Mouse (Mus musculus) left cerebral cortex, postnatal 25 days (tissue): ENCODE data around the gene Sec14l5. TPM values are rescaled to one million over a fixed set of nuclear protein-coding genes. Genes with fewer than 3 reads are reported as not detected.

Source experiments
- DNase-seq, 2 experiments: peaks; one replicate each; pipeline ENCODE4 v3.0.0; 2022; ENCODE audit warnings: low spot score in 2 of 2, mixed read lengths in 1 of 2
- intact Hi-C: fragments of 180-260 bp; cut with DNase I; formaldehyde crosslinking; loops from one replicate; pipeline ENCODE4 v1.15.1; 2025
- total RNA-seq, 2 experiments: library from RNA; stranded (reverse); gene quantifications; 2 replicates each; pipeline ENCODE4 v1.2.3; 2021

Gene Sec14l5
- total RNA-seq, 2 experiments from 2014 or later = 3.3 to 4.7 TPM

DNA sequence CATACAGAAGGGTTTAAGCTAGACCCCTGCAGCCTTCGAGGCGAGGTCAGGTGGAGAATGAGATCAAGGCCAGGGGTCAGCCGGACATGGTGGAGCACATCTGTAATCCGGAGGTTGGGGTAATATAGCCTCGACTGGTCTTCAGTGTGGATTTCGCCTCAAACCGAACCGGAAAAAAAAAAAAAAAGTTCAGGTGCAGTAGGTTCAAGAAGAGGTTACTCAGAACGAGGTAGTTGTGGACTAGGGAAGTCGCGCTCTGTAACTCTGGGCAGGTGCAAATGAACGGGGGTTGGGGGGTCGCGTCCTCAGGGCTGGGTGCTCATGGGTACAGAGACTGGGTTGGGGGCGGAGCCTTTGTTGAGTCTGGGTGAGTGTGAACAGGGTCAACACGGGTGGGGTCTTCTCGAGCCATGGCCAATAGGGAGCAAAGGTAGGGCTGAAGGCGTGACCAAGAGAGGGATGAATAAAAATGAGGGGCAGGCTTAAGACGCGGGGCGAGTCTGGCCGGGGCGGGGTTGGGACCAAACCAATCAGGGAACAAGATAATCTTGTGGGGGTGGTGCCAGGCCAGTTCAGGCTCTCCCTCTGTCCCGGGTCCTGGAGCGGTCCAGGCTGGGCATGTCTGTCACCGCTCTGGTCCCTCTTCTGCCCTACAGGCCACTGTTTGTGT lies 407 bp upstream of the Sec14l5 start:
- DNase-seq = peak in 1 of 2 experiments; percentile 44
- intact Hi-C loops = loop anchor here (5.0 kb wide), 3 partner anchors 74 to 169 kb away; no protein-coding TSS in a partner anchor

DNA sequence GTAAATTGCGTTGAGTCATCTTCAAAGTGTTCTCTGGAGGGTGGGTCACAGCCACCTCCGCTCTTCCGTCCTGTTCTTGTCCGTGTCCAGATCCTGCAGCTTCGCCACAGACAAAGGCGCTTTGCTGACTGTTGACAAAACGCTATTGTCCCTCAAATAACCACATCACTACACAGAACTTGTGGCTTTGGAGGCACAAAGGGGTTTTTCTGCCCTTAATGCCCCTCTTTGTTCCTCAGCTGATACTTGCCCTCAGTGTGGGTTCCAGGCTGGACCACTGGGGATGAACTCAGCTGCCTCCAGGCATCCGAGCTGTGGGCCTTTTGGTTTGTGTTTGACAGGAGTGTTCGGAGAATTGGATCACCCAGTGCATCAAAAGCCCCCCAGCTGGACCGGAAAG lies 3.6 kb downstream of the Sec14l5 start:
- intact Hi-C loops = no loop called here
- peak in 1 of 2 experiments; percentile 17 for DNase-seq

DNA sequence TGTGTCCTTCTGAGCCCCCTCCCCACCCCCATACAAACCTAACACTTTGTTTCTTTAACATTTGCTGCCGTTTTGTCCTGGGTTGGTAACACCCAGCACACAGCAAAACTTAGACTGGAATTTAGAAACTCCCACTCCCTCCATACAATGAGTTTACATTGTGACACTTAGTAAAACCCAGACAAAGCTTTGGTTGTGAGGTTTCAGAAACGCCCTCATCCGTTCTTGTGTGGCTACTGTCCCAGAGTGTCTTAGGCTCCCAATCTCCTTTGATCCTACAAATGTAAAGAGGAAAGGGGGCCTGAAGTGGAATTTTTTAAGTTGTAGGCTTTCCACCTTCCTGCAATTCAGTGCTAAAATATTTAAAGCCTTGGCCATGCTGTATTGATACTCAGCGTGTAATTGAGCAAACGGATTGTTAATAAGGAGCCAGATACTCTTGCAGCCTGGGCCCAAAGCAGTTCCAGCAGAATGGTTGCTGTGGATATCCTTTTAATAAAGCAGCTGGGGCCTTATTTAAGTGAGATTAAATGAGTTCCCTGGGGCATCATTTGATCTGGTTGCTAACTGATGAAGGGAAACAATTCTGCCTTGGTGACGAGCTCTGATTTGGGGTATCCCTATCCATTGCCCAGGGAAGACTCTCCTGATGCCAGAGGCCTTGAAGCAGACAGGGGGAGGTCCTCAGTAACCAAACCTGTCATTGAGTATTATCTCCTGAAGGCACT lies 6.6 kb downstream of the Sec14l5 start:
- intact Hi-C loops = no loop called here
- DNase-seq = no peak

DNA sequence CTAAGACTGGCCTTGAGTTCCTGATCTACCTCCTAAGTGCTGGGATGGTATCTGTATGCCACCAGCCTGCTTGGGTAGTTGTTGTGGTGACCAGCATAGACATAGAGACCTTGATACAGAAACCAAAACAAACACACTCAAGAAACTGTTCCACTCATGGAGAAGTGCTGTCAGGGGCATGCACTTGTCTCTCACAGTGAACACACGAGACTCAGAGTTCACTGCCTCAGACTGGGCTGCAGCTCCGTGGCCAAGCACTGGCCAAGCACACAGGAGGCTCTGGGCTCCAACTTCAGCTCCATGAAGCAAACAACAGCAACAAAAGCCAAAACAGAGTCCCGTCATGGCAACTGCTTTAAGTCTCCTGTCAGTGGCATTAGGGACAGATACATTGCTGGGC lies 8.1 kb downstream of the Sec14l5 start:
- DNase-seq = no peak
- intact Hi-C loops = no loop called here

DNA sequence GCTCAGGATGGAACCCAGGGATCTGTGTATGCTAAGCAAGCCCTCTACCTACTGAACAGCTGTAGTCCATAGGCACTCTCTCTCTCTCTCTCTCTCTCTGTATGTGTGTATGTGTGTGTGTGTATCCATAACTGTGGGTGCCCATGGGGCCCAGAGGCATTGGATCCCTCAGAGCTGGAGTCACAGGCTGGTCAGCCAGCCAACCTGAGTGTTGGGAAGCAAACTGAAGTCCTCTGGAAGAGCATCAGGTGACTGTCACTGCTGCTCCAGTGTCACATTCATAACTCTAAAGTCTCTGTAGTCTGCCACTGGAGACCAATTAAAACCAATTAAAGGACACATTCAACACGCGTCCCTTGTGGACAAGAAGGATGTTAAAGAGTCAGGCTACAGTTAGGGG lies 9.6 kb downstream of the Sec14l5 start:
- DNase-seq = no peak
- intact Hi-C loops = no loop called here

DNA sequence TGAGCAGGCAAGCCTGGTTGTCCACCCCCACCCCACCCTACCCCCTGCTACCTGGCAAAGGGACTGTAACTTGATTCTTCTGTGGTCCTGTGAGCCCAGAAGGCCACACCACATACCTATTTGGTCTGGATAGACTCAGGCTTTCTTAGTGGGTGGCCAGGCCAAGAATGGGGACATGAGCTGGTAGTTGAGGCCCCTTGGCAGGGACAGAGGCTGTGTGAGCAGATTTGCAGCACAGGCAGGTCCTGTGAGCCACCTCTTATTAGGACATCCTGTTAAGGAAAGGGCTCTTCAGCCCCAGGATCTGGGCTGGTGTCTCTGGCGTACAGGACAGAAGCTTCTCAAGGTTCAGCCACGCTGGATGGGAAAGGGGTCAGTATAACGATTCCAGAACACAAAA lies 10.2 kb downstream of the Sec14l5 start:
- intact Hi-C loops = no loop called here
- no peak for DNase-seq

DNA sequence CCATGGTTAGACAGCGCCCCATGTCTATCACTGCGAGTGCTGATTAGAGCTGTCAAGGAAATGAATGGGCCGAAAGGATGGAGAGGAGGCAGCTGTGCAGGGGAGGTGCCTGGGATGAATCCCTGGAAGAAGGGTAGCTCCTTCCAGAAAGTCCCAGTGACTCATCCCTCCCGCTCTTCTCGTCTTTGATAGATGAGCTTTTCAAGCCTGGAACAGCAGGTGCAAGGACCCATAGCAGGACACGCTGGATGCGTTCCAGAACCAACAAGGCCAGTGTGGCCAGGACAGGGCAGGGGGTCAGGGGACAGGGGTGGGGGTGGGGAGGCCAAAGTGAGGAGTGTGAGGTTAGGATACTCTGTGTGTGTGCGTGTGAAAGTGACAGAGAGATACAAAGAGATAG lies 12.3 kb downstream of the Sec14l5 start:
- intact Hi-C loops = no loop called here
- peak in 1 of 2 experiments; percentile 72 for DNase-seq

DNA sequence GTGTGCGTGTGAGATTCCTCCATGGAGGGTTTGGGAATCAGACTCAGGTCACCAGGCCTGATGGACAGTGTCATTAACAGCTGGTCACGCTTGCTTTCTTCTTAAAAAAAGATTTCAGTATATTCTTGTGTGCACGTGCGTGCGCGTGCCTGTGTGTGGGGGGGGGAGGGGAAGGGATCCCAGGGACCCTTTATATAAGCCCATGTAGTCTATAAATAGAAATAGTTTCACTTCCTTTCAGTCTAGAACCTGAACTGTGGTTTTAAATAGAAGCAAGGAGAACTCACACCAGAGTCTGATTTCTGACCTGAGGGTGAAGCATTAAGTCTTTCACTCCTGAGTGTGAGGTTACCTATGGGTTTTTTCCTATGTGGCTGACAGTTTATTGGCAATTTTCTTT lies 17.4 kb downstream of the Sec14l5 start:
- intact Hi-C loops = no loop called here
- DNase-seq = no peak

DNA sequence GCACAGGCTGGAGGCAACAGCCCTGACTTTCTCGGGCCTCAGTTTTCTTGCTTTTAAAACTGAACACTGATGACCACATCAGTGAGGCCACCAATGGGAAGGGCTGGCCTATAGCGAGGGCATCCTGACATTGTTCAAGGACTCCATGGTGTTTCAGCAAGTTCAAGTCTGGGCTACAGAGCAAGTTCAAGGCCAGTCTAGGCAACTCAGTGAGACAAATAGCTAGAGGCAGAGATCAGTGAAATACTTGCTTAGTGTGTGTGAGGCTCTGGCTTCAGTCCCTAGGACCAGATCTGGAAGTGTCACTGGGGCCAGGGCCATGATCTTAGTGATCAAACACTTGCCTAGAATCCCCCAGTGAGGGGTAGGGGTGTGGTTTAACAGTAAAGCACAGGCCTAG lies 21.1 kb downstream of the Sec14l5 start:
- DNase-seq = no peak
- intact Hi-C loops = no loop called here

DNA sequence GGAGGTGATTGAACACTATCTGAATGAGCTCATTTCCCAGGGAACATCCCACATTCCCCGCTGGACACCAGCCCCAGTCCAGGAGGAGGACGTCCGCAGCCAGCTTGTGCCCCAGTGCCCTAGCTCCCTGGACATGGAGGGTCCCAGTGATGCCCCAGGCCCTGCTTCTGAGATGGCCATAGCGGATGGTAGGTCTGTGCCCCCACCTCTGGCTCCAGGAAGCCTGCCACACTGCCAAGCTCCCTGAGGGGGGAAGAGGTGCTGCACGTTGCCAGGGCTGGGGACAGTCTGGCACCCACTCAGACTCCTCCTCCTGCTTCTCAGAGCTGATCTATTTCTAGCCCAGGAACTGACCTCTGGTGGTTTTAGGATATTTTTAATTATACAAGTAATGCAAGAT lies 21.9 kb downstream of the Sec14l5 start:
- no peak for DNase-seq
- intact Hi-C loops = no loop called here

DNA sequence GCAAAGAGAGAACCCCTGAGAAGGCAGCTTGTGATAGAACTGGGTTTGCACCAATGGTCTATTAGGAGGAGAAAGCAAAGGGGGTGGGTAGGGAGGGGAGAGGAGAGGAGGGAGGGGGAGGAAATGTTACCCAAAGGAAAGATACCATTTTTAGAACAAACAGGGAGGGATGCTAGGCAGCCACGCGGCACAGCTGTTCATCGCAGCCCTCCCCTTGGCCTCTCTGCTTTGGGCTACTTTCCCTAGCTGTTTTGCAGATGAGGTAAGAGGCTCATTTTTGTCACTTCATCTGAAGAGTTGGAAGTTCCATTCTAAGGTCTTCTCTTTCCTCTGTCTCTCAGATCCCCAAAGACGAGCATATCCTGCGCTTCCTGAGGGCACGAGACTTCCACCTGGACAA lies 25.7 kb downstream of the Sec14l5 start:
- DNase-seq = no peak
- intact Hi-C loops = no loop called here

DNA sequence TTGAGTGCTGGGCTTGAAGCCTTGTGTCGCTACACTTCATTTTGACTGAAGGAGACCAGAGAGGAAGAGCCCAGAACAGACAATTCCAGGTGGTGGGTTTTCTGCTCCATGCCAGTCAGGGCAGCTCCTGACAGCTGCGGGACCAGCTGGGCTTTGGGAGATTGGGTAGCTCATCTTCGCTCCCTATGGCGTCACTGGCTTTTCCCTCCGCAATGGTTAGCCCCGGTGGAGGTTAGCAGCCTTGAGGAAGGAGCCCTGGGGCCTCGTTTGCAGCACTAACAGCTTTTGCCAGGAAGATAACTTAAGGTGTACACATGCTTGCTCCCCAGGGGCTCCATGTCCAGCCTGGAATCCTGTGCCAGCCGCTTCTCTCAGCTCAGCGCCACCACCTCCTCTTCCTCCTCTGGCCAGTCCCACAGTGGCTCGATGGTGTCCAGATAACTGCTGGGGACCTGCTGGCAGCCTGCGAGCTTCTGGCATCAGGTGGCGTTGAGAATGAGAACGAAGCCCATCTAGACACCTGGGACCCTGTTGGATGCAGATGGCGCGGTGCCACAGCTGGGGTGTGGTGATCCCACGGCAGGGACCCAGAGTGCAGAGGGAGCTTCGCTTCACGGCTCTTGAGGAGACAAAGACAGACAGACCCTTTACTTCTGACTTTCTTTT lies 36.5 kb downstream of the Sec14l5 start:
- intact Hi-C loops = no loop called here
- no peak for DNase-seq

DNA sequence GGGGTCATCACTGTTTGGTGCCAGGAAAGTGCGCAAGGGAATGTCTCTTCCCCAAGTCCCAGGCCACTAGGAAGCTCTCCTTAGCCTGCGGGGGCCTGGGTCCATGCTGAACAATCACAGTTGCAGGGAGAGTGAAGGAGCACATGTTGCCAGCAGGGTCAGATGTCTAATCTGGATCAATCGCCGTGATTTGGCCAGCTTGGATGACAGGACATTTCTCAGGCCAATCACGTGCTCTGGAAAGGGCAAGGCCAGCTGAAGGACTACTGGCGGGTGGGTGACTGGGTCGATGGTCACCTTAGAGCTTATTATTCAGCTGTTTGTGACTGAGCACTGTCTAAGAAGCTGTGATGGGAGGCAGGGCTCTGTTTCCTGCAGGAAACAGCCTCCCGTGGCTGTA lies 37.2 kb downstream of the Sec14l5 start:
- intact Hi-C loops = no loop called here
- no peak for DNase-seq

DNA sequence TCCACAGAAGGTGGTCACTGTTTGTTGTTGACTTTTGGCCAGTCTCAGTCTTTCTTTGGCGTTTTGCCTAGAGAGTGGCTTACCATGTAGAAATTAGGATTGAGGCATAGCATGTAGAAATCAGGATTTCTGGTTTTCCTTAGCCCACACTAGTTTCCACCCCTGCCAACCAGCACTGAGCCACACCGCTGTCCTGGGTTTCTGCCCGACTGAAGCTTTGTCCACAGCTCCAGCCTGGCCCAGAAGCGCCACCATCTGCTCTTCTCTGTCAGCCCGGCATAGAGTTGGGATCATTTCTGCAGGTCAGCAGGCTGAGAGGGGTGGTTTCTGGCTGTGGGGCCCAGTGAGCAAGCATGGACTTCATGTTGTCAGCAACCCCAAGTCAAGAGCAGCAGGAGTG lies 38.0 kb downstream of the Sec14l5 start:
- DNase-seq = no peak
- intact Hi-C loops = no loop called here

DNA sequence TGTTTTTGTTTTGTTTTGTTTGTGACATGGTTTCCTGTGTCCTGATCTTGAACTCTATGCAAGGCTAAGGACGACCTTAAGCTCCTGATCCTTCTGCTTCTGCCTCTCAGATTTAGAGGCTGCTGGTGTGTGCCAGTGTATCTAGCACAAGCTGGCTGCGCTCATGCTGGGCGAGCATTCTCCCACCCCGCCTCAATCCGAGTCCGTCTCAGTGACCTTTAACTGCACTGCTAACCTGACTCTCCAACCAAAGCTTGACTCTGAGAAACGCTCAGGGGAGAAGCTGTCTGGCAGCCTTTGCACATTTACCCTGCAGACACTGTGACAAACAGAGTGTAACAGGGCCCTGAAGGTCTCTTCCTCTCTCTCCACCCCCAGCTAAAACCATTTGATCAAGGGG lies 38.8 kb downstream of the Sec14l5 start:
- intact Hi-C loops = no loop called here
- DNase-seq = no peak

DNA sequence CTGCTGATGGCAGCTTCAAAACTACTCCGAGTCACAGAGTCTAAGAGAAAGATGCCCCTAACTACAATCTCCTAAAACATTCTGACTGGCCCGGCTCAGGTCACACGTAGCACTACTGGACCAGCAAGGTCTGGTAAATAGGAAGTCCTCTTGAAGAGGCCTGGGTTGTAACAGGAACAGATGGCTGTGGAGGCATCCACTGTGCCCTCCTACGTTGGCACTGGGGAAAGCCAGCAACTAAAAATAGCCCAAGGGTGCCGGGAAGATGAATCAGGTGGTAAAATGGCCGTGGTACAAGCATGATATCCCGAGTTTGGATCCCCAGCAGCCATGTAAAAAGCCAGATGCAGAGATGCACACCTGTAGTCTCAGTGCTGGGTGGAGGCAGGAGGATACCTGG lies 39.3 kb downstream of the Sec14l5 start:
- intact Hi-C loops = no loop called here
- DNase-seq = peak; percentile 35 to 75

DNA sequence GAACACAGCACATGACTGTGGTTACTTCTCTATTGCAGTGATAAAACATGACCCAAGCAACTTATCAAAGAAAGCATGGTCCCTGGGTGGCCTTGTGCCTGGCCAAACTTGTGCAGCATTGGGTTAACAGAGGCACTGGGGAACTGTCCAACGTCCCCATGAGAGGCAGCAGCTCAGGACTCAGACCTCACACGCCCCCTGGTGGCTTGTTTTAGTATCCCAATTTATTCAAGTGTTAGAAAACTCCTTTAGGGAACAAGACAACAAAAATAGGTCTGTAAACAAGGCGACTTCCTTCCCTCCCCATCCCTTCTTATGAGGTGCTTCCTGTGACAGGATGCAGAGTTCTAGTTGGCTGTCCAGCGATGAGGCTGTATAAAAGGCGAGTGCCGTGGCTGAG lies 48.2 kb downstream of the Sec14l5 start:
- DNase-seq = peak; percentile 44 to 61
- intact Hi-C loops = no loop called here

DNA sequence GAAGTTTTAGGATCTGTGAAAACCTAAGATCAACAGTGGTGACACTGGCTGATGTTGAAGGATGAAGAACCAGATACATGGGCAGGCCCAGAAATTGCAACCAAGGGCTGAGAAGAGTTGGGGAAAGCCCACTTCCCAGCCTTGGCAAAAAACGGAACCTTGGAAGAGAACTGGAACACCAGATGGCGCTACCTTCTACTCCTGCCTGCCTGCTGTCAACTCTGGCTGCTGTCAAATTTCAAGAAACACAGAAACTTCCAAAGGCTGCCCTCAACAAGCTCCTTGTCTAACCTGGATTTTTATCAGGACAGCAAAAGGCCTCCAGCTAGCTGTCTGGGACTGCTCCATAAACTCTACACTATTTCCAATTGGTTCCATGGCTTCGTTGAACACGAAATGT lies 55.8 kb downstream of the Sec14l5 start:
- intact Hi-C loops = loop anchor here (1.0 to 2.0 kb wide), 3 partner anchors 42 to 332 kb away; no protein-coding TSS in a partner anchor
- DNase-seq = peak; percentile 51 to 67

DNA sequence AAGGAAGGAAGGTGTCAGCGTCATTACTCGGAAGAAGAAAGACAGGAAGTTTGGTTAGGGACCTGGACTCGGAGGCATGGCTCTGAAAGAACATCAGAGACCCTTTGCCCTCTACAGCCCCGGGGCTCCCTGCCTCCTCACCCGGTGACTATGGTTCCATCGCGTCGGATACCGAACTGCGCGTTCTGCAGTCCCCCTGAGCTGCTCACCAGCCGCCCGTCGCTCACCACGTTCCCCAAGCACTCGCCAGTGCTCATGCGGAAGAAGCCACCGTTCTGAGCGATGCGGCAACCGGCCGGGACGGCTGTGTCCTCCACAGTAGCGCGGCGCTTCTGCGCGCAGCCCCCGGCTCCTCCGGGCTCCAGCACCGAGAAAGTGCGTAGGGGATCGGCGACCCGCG lies 56.3 kb downstream of the Sec14l5 start:
- no peak for DNase-seq
- intact Hi-C loops = loop anchor here (2.0 kb wide), 2 partner anchors 264 to 332 kb away; no protein-coding TSS in a partner anchor

DNA sequence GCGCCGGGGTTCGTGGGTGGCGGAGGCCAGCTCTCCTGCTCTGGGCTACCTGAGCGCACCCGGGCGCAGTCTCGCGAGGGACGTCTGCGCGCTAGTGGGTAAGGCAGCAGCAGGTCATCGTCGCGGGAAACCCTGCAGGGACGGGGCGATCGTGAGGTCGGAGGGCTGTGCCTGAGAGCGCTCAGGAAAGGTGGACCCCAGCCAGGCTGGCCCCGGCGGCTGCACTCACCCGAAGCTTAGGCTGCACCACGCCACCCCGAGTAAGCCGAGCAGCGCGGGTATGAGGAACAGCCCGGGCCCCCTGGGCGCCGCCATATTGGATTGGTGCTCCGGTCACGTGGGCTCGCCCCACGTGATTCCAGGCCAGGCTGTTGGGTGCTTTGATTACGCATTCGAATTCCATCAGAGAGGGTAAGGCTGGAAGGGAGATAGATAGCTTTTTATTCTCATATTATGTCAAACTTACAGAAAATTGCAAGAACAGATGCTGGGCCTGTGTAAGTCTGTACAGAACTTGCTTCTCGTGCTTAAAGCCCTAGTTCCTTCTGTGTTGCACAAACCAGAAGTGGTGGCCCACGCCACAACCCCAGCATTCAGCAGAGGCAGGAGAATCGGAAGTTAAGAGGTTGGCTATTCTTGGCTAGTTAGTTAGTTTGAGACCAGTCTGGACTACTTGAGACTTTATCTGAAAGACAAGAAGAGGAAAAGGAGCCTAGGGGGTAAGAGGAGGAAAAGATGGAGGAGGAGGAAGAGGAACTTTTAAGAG lies 56.9 kb downstream of the Sec14l5 start, which contains the start of gene Nagpa:
TSS of gene Nagpa (minus strand) at position 345 of the 766 bp plus-strand sequence.
- intact Hi-C loops = loop anchor here (2.0 kb wide), 2 partner anchors 263 to 331 kb away; no protein-coding TSS in a partner anchor
- peak; percentile 83 for DNase-seq
